Mouse (Mus musculus) layer of hippocampus, adult 9-10 months (tissue): ENCODE results near the gene Tsfm.
A peak's percentile ranks its signal among the peaks of the same experiment; 100 is the strongest.

Source experiments
- DNase-seq: peaks from one replicate; pipeline ENCODE4 v3.0.0; 2022; ENCODE audit warnings: low spot score

Tsfm gene

DNA sequence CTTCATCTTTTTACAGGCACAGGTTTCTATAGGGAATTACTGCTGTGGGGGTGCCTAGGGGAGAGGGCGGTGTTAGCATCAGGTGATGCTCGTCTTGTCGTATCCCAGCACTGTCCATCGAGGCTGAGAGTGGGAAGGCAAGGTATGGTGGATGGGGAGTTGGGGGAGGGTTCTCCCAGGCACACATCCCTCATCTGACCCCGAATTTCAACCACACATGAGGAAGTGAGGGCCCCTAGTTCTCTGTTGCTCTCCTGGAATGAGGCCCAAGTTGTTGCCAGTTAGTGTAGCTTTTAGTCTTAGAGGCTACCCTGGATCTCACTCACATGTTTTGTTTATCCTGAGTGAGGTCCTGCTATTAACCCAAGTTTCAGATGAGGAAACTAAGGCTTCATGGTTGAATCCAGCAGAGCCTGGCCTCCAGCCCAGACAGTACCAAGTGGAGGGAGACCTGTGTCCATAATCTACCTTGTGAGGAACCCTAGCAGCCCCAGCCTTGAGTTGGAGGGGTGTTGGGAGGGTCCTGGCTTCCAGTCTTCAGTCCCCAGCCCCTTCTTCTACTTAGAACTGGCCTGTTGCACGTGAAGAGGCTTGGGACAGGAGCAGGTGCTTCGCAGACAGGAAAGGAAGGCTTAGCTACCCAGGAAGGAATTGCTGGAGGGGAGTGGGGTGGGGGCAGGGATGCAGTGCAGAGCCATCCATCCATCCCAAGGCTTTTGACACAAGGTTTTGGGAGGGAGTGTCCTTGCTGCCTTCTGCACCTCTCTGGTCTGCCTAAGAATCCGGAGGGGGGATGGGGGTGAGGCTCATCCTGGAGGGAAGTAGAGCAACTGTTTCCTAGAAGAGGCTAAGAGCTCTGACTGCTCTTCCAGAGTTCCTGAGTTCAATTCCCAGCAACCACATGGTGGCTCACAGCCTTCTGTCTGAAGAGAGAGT lies 43.2 kb downstream of the Tsfm start:
- no peak for DNase-seq

DNA sequence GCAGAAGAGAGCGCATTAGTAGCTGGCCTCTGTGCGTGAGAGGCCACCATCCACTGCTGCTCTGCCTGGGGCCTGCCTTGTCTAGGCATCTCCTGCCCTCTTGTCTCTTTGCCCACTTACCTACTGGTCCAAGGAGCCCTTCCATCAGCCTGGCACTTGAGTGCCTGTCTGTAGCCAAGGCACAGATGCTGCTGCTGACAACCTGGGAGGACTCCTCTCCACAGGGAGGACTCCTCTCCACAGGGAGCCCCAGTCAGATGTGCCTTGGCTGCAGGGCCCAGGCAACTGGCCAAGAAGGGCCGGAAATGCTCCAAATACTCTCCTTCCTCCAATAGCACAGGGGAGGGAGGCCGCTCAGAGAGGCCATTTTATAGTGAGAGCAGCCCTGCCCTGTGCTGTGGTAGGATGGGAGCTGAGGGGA lies 44.1 kb downstream of the Tsfm start:
- DNase-seq, result no peak

DNA sequence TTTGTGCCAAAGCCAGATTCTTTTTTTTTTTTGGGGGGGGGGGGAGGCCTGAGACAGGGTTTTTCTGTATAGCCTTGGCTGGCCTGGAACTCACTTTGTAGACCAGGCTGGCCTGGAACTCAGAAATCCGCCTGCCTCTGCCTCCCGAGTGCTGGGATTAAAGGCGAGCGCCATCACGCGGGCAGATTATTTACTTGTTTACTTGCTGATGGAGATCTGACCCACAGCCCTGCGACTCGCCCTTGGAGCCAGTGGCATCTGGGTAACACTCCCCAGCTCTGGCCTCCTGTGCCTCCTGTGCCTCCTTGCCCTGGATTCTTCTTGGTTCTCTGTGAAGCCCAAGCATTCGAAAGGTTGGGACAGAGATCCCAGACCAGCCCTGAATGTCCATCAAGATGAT lies 45.1 kb downstream of the Tsfm start:
- no peak for DNase-seq

DNA sequence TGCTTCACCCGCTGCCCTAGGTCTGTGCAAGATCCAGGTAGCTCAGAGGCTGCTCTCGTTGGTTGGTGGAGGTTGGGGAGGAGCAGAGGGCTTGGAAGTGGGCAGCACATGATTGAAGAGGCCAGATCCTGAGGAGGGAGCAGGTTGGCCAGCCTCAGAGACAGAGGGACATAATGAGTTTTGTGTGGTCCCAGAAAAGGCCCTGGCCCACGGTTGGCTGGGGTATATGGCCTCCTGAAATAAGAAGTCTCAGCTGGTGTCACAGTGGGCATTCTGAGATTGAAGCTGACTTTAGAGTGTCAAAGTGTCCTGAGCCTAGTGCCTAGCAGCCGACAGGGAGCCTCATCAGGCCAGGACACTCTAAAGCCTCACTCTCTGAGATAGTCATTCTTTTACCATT lies 45.5 kb downstream of the Tsfm start:
- no peak for DNase-seq

DNA sequence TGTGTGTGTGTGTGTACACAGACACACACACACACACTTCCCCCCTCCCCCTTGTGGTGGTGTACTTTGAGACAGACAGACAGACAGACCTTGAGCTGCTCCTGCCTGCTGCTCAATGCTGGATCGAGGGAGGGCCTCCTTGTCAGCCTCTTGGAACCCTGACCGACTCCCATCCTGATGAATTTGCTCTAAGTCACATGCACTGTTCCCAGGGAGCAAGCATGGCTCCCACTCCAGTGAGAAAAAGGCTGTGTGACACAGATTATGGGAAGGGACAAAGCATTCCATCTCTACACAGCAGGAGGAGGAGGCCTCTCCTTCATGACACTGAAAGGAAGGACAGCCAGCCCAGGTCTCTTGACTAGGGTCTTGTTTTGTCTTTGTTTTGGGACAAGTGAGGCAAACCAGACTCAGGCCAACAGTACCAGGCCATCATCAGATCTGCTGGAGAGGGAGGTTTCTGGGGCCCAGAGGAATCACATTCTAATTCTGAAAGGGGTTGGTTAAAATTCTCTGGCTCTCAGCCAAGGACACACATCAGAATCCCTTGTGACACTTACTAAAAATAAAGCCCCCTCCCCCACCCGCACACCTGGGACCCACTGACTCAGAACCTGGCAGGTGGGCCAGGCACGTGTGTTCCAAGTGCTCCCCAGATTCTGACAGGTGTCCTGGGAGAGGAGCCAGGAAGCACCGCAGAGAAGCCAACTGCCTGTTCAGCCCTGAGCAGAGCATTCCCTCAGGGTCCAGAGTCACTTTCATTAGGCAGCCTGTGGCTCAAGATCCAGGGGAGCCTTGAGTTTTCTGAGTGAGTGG lies 46.2 kb downstream of the Tsfm start:
- DNase-seq, result no peak

DNA sequence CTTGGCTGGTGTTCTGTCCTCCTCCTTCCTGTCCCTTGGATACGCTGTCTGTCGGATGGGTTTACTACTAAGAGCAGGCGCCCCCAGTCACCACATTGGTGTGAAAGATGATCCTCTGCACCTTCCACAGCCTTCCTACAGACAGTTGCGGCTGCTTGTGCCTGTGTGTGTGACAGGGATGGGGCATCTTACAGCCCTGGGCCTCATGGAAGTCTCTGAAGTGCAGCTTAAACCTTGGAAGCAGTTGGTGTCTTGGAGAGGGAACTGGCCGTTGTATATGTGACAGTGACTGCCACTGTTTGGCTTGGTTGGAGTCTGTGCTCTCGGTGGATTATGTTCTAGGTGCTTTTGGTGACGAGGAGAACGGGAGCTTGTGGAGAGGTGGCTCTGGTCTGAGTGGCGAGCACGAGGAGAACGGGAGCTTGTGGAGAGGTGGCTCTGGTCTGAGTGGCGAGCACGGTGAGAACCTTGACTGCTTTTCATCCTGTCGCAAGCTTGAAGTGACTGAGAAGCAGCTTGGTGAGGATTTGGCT lies 47.4 kb downstream of the Tsfm start:
- DNase-seq, result no peak

DNA sequence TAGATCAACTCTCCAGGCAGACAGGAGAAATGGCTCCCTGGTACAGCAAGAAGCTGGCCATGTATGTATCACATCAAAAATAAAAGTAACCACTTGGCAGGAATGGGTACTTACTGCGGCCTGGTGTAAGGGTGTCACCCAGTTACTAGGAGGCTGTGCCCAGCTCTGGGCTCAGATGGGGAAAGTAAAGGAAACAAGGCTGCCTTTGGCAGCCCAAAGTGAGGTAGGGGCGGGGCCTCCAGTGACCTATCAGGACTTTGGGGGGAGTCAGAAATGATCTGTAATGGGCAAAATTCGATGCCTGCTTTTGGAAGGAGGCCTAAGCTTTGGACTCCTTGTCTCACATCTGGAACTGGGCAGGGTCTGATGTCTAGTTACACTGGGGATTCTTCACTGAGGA lies 48.9 kb downstream of the Tsfm start:
- no peak for DNase-seq

DNA sequence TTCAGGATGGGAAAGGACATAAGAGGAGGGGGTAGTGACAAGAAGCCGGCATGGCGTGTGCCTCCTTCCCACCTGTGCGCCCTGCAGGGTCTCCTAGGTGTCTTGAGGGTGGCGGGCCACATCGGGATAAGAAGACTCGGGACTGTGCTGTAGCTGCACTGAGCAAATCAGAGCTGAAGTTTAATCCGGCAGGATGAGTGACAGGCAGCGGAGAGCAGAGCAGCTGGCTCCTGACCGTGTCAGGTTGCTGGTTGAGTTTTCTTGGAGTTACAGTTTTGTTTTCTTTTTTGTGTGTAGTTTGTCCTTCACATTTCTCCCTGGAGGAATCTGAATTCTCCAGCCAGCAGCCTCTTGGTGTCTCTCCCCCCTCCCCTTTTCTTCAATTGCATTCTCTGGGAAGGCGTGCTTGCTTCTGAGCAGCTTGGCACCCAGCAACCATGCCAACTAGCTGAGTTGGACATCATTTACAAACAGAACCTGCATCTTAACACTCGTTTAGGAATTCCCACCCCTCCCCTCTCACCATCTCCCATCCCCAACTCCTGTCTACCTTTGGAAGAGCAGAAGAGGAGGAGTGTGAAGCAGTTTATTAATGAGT lies 49.6 kb downstream of the Tsfm start:
- DNase-seq, result no peak

DNA sequence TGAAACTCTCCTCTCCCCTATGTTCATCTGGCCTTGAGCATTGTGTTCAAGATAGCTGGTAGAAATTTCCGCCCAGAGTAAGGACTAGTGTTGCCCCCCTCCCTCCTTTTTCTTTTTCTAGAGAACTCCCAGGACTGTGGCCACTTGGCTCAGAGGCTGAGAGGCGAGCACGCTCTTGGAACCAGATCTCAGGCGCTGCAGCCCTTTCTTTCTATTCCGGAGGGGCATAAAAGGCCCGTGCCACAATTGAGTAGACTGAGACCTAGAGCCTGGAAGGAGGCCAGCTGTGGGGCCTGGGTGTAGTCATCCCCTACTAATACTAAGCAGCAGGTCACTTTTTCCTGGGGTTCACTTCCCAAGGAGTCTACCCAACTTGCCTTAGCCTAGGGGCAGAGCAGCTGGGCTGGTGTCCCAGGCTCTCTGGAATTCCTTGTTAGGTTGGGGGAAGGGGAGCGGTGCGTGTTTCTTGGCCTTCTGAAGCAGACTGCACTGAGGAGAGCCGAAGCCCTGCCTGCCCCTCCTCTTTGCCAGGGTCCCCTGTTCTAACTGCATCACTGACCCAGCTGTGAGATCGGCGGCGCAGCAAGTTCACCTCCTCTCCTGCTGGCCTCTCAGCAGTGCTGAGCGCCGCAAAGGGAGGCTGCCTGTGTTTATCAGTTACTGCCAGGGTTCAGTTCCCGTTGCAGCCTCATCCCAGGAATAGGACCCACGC lies 50.3 kb downstream of the Tsfm start:
- DNase-seq, result no peak

DNA sequence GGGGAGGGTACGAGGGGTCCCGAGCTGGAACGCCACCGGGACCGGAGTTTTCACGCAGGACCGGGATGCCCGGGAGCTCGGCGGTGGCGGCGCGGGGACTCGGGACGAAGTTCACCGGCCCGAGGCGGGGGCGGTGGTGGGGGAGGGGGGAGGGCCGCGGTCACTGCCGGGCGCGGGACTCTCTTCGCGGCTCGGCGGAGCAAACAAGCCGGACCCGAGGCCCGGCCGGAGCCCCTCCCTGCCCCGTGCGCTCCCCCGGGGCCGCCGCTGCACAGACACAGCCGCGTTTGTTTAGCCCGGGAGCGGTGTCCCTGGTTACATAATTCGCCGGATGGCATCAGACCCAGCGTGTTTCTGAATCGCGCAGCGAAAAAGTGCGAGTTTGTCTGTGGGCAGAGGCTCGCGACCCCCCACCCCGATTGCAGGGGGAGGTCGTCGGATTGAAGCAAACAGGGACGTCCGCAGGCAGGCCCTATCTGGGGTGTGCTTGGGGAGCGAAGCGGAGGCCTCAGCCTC lies 50.9 kb downstream of the Tsfm start:
- no peak for DNase-seq

DNA sequence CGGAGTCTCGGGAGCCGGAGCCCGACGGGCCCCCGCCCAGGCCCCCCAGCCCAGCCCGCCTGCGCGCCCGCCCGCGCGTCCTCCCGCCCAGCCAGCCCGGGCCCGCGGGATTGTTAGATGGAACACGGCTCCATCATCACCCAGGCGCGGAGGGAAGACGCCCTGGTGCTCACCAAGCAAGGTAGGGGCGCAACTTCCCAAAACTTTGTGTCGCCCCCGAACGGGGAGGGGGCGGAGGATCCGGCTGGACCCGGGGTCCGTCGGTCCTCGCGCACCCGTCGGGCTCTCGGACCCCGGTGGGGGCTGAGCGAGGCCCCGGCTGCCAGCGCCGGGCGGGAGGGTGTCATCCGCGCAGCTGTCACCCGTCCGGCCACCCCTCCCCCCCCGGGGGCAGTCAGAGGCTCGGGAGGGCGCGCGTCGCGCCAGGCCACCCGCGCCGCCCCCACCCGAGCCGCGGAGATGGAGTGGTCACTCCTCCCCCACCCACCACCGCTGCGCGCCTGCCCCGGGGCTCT lies 51.5 kb downstream of the Tsfm start:
- DNase-seq, result no peak

DNA sequence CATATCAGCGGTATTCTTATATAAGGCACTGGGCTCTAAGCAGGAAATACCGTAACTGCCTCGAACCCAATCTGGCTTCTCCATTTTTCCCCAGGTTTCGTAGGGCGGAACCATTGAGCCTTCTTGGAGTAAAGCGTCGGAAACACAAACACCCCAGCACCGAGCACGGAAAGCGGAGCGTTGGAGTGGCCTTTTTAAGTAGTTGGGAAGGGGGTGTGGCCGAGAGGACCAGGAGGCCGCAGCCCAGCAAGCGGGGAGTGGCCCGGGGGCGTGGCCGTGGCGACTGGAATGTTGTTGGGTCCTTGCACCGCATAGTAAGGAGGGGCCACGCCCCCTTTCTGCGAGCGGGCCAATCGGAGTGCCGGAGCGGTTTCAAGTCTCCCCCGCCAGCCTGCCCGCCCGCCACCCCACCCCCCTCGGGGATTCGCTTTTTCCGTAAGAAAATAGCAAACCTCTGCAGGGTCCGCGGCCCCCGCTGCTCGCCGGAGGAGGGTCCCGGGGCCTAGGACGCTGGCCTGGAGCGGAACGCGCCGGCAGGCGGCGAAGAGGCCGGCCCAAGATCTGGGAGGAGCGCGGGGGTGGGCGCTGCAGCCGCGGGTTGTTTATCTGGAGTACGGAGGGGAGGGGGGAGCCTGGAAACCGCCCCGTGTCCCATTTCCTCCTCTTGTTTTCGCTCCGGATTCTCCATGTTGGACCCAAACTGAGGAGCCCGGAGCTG lies 52.2 kb downstream of the Tsfm start, which contains the start of gene Ctdsp2:
Gene Ctdsp2, plus strand, starts transcription at position 441 of the 718 bp plus-strand sequence.
- peak; percentile 98 for DNase-seq

DNA sequence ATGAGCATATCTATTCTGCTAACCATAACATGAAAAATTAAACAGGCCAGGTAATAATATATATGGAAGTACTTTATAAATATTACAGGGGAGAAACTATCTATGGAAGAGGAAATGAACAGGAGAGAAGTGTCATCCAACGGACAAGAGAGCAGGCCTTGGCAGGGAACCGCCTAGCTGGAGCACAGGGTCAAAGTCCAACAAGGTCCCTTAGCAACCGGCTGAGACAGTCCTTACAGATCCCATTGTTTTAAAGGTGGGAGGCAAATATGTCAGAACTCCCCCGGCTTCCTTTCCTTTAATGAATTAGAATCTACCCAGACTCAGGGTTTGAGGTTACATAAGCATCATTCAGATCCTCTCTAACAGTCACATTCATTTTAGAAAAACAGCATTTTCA lies 53.6 kb downstream of the Tsfm start:
- DNase-seq, result no peak

DNA sequence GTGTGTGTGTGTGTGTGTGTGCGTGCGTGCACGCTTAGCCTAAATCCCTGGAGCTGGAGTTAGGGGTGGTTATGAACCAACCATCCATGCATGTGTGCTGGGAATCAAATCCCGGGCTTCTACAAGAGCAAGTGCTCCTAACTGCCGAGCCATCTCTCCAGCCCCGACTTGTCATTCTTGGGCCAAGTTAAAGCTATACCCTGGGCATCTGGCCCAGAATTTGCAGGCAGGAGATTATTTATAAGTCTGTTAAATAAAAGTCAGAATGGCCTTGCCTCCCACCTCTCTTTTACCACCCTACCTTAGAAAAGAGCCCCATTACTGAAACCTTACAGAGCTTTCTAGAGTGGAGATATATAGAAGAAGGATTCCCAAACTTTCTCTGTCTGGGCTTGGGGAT lies 54.9 kb downstream of the Tsfm start:
- no peak for DNase-seq

DNA sequence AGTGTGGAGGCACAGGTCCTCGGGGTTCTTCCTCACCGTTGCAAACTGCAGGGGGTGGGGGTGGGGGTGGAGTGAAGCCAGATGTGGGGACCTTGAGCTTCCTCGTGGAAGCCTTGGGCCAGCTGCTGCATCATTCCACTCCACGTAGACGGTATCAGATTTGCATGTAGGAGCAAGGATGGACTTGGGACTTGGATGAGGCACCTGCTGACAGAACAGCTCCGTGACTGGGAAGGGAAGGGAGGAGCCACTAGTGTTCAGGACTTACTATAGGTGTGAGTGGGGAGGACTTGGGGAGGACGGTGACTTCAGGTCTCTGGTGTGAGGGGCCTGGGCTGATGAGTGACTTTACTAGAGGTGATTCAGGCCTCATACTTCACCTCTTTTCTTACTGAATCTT lies 57.7 kb downstream of the Tsfm start:
- DNase-seq, result no peak

DNA sequence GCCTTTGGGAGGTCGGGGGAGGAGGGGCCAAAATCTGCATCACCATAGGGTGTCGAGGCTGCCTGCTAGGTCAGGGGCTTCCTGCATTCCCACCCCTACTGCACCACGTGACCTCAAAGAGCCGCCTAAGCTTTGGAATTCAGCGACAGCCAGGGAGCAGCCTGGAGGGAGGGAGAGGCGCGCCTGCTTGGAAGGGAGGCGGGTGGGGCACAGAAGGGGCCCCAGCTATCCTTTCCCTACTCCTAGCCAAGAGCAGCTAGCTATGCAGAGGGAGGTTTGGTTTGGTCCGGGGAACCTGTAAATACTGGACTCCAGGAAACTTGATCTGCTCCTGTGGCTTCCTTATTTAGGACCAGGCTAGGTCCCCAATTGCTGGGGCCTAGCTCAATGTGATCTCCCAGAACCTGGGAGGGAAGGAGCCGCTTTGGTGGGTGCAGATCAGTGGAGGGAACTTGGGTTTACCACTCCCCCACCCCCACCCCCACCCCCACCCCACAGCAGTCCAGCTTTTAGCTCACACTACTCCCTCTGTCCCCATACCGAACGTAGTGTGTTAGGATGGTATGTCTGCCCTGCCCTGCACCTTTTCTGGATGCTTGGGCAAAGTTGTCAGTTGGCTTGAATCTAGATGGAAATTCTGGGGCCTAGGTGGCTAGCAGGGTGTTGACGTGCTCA lies 58.5 kb downstream of the Tsfm start:
- DNase-seq, result no peak

DNA sequence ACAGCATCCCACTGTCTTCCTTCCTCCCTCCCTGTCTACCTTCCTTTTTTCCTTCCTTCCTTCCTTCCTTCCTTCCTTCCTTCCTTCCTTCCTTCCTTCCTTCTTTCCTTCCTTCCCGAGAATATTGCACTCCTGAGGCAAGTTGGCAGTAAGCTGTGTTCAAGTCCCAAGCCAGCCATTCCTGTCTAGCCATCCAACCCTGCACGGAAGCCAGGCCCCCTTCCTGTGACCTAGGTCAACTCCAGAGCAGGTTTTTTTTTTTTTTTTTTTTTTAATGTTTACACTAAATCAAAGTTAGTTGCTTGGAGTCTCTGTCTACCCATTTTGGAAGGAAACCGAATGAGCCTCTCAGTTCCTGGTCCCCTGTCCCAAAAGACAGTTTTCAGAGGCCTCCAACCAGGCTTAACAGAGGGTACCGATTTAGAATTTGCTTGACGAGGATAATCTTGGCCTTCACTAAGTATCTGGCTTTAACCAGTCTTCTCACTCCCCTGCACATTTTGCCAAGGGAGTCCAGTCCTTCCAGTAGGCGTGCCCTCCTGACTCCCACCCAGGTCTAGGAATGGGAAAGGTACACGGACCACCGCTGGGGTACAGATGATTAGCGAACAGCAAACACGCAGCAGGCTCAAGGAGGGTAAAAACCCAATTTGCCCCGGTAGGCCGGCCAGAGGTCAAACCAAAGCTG lies 59.1 kb downstream of the Tsfm start:
- DNase-seq, result no peak

DNA sequence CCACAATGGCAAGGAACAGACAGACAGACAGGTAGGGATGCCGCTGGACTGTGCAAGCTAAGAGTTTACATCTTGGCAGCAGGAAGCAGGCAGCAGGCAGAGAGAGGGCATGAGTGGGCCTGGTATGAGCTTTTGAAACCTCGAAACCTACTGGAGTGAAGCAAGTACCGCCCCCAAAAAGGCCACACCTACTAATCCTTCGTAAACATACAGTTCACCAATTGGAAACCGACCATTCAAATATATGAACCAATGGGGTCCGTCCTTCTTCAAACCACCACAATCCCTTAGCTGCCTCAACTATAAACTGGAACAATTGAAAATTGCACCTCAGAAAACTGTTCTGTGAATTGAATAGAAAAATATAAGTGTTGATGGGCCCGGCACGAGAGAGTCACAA lies 66.8 kb downstream of the Tsfm start:
- no peak for DNase-seq

DNA sequence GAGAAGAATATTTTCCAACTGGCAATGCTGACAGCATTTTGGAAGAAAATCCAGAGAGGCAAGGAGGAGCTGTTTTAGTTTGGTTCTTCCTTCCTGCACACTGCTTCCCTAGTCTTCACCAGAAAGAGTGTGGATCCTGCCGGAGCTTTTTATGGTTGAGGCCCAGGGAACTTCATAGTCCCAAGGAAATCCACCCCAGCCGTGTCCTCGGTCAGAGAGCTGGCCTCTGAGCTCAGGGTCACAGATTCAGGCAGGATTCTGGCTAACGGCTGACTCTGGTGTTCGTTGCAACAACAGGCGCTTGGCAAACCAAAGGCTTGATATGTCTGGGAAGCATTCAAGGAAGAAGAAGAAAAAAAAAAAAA lies 67.7 kb downstream of the Tsfm start:
- DNase-seq, result no peak
